Mouse (Mus musculus) C2C12 (cell line): ENCODE measurements around the gene Gm853. TPM values are rescaled to one million over a fixed set of nuclear protein-coding genes. Genes with fewer than 3 reads are reported as not detected.

Source experiments
- H3K27me3 ChIP-seq: one replicate; pipeline ENCODE4 v1.6.1; 2011; ENCODE audit not compliant: control insufficient read depth, insufficient read depth, insufficient read length
- H3K36me3 ChIP-seq: one replicate; pipeline ENCODE4 v1.6.1; 2011; ENCODE audit not compliant: control insufficient read depth, insufficient read depth
- H3K4me3 ChIP-seq: one replicate; pipeline ENCODE4 v1.5.1; 2011; ENCODE audit warnings: mild to moderate bottlenecking, control low read depth; ENCODE audit not compliant: poor library complexity, insufficient read depth, severe bottlenecking
- H3K79me2 ChIP-seq: one replicate; pipeline ENCODE4 v1.6.1; 2011; ENCODE audit not compliant: control insufficient read depth, insufficient read depth
- H3K79me3 ChIP-seq: one replicate; pipeline ENCODE4 v1.6.1; 2011; ENCODE audit warnings: low read depth, control low read depth
- H3ac ChIP-seq: one replicate; pipeline ENCODE3; 2011; ENCODE audit warnings: low read depth; ENCODE audit not compliant: control insufficient read depth, insufficient read length
- CEBPB ChIP-seq: IDR thresholded peaks from one replicate; pipeline ENCODE4 v1.6.1; 2011; ENCODE audit warnings: low read depth, mild to moderate bottlenecking, control low read depth, moderate library complexity
- CTCF ChIP-seq: IDR thresholded peaks from one replicate; pipeline ENCODE4 v1.5.1; 2011; ENCODE audit not compliant: control insufficient read depth, insufficient read depth, insufficient read length
- FOSL1 ChIP-seq: IDR thresholded peaks from one replicate; pipeline ENCODE4 v1.8.0; 2011; ENCODE audit warnings: mild to moderate bottlenecking, low read length; ENCODE audit not compliant: poor library complexity, insufficient read depth, severe bottlenecking
- MAX ChIP-seq: IDR thresholded peaks from one replicate; pipeline ENCODE4 v1.6.1; 2011; ENCODE audit warnings: mild to moderate bottlenecking, control low read depth
- MYOD1 ChIP-seq: IDR thresholded peaks from one replicate; pipeline ENCODE4 v1.6.1; 2011; ENCODE audit warnings: low read depth; ENCODE audit not compliant: control insufficient read depth, insufficient read length
- MYOG ChIP-seq: IDR thresholded peaks from one replicate; pipeline ENCODE4 v1.6.1; 2011; ENCODE audit not compliant: control insufficient read depth, insufficient read length; ENCODE audit errors: extremely low read depth
- USF1 ChIP-seq: IDR thresholded peaks from one replicate; pipeline ENCODE4 v1.6.1; 2011; ENCODE audit warnings: low read depth, mild to moderate bottlenecking, control low read depth, moderate library complexity
- polyA plus RNA-seq: library from polyadenylated mRNA; unstranded; fragments of >200 nt; fragmentation: generic; extraction: Trizol; gene quantifications from one replicate; pipeline ENCODE4 v1.2.1, GENCODE M21; 2012; ENCODE audit warnings: missing spikeins

Gm853 gene
- polyA plus RNA-seq, 1 experiment, result not detected

GRCm38 (mm10) chr4:130189606-130190005 is 32.6 kb downstream of the Gm853 start:
- Histone ChIP-seq H3K4me3 (no peak overlapping the region), H3K36me3 (no peaks in the 10 kb centered on the region), H3K27me3 (peaks cover 5% of the 10 kb centered on the region), H3K79me3 (no peaks in the 10 kb centered on the region), H3ac (no peak overlapping the region), H3K79me2 (no peaks in the 10 kb centered on the region)
- no peak for TF ChIP-seq MAX
- no peak for TF ChIP-seq USF1
- TF ChIP-seq FOSL1, result no peak
- no peak for TF ChIP-seq CEBPB

DNA sequence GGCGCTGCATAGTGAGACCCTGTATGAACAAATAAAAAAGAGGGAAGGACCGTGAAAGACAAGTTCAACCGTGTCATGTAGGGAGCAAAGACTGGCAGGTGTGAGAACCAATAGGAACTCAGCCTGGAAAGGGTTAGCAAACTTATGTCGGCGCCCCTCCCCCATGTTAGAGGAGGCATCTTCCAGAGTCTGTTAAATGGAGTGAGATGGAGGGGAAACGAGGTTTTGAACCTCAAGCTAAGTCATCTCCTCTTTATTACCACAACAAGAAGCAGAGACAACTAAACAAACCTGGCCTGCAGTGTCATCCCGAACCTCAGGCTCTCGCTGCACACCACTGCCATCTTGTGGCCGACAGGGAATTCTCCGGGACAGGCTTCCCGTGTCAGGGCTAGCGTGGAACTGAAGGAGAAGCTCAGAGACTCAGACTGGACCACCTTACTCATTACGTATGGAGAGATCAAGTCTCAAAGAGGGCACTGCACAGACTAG is 33.3 kb downstream of the Gm853 start:
- no peak overlapping the region for H3K4me3 ChIP-seq
- no peaks in the 10 kb centered on the region for H3K79me2 ChIP-seq

DNA sequence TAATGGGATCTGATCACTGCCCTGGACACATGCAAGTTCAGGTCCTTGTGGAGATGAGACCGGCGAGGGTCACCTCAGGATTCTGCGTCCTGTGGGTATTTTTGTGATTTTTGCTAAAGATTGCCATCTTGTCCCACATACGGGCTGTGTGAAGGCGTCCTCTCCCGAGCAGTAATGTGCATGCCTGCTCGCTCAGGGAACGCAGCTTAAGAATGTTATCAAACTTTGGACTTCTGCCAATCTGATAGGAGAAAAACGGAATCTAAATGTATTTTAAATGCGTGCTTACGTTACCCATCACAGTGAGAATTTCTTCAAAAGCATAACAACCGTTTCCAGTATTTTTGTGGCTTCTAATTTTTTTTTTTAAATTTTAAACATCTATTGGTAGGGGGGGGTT is 35.3 kb downstream of the Gm853 start:
- Histone ChIP-seq H3K79me3 (no peaks in the 10 kb centered on the region), H3K4me3 (no peak overlapping the region), H3ac (no peak overlapping the region), H3K27me3 (peaks cover 5% of the 10 kb centered on the region), H3K79me2 (no peaks in the 10 kb centered on the region), H3K36me3 (no peaks in the 10 kb centered on the region)
- no peak for TF ChIP-seq FOSL1
- no peak for TF ChIP-seq MAX
- TF ChIP-seq CEBPB, result no peak
- no peak for TF ChIP-seq USF1
- no peak for TF ChIP-seq MYOD1
- TF ChIP-seq MYOG, result no peak
- TF ChIP-seq CTCF, result no peak

More for the DNA sequence above, 33.3 kb downstream of the Gm853 start:
- TF ChIP-seq CTCF (peak; percentile 84), FOSL1 (no peak)
- no peak overlapping the region for H3ac ChIP-seq
- no peaks in the 10 kb centered on the region for H3K36me3 ChIP-seq
- no peaks in the 10 kb centered on the region for H3K79me3 ChIP-seq
- H3K27me3 ChIP-seq, result peaks cover 5% of the 10 kb centered on the region

DNA sequence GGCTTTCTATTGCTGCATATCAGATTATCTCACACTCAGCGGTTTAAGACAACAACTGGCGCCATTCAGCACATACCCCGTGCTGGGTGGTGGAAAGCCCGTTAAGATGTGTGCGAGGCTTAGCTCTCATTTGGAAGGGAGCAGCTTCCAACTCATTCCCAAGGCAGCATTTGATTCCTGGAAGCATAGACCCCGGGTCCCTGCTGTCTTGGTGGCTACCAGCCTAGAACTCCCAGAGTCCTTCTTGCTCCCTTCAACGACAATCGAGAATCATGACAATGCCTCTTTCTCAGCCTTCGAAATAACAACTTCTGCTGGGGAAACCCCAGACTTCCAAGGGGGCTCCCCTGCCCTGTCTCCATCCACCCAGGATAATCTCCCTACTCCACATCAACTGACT is 35.8 kb downstream of the Gm853 start:
- Histone ChIP-seq H3K79me2 (no peaks in the 10 kb centered on the region), H3K36me3 (no peaks in the 10 kb centered on the region), H3K27me3 (peaks cover 5% of the 10 kb centered on the region), H3K79me3 (no peaks in the 10 kb centered on the region), H3K4me3 (no peak overlapping the region), H3ac (no peak overlapping the region)
- TF ChIP-seq FOSL1 (no peak), MYOG (no peak), CTCF (no peak), CEBPB (no peak), USF1 (no peak), MAX (no peak), MYOD1 (no peak)

DNA sequence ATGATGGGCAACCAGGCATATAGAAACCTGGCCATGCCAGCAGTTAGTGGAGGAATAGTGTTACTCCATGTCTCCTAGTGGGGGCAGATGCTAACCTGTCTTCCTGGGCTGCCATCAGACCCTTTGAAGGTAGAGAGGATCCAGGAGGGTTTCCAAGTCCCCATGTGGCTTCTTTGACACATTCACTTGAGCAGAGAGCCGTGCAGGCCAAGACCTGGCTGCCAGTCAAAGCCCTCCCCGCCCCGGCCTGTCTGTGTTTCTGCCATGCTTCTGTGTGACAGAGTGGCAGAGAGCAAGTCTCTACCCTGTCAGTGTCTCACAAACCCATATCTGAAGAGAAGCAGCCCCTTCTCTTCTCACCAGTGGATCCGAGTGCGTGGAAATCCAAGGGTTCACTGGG is 38.3 kb downstream of the Gm853 start:
- TF ChIP-seq CTCF (no peak), MYOD1 (no peak), USF1 (no peak), CEBPB (no peak), MYOG (no peak), FOSL1 (no peak), MAX (no peak)
- Histone ChIP-seq H3K4me3 (no peak overlapping the region), H3K36me3 (no peaks in the 10 kb centered on the region), H3K27me3 (no peaks in the 10 kb centered on the region), H3K79me3 (no peaks in the 10 kb centered on the region), H3ac (no peak overlapping the region), H3K79me2 (no peaks in the 10 kb centered on the region)

DNA sequence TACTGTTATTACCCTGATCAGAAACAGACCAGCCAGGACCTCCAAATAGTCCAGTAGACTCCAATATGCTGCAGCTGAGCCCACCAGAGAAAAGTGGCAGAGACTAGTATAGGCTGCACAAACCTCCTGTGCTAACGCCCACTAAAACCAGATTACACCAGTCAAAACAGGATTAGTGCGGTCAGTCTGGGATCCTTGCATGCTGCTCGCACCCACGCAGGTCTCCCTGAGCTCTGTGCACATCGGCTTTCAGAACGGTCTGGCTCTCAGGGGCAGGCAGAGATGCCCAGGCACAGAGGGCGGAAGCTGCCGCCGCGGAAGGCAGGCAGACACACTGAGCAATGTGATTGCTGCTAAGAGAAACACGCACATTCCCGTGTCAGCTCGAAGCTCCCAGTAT is 39.2 kb downstream of the Gm853 start:
- Histone ChIP-seq H3K27me3 (no peaks in the 10 kb centered on the region), H3K79me2 (no peaks in the 10 kb centered on the region), H3ac (no peak overlapping the region), H3K36me3 (no peaks in the 10 kb centered on the region), H3K79me3 (no peaks in the 10 kb centered on the region), H3K4me3 (no peak overlapping the region)
- TF ChIP-seq MYOD1 (no peak), MYOG (no peak), CTCF (no peak), FOSL1 (no peak), USF1 (no peak), CEBPB (no peak)
